Mouse (Mus musculus): ENCODE measurements around the gene Ncor2. TPM values are rescaled to one million over a fixed set of nuclear protein-coding genes. Genes with fewer than 3 reads are reported as not detected.

Gene Ncor2
- polyA plus RNA-seq, 1 experiment, result 22.8 TPM

DNA sequence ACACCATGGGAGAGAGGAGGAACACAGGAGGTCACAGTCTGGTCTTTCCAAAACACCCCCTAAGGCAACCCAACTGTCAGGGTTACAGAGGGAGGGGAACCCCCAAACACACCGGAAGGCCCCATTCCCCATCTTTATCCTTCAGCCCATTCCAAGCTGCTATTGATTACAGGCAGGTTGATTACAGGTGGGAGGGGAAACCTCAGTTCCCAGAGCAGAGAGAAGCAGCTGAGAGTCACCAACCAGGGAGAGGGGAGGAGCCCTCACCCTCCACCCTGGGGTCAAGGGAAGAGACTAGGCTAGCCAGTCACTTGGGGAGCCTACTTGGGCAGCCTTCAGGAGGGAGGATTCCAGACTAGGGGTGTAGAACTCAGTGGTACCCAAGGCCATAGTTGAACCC, 5.2 kb downstream of the Ncor2 start:
- 70% methylated on average over 1 of the region's 1 CpGs for WGBS
- no peak for DNase-seq (ENCODE audit: low read depth, low spot score)

DNA sequence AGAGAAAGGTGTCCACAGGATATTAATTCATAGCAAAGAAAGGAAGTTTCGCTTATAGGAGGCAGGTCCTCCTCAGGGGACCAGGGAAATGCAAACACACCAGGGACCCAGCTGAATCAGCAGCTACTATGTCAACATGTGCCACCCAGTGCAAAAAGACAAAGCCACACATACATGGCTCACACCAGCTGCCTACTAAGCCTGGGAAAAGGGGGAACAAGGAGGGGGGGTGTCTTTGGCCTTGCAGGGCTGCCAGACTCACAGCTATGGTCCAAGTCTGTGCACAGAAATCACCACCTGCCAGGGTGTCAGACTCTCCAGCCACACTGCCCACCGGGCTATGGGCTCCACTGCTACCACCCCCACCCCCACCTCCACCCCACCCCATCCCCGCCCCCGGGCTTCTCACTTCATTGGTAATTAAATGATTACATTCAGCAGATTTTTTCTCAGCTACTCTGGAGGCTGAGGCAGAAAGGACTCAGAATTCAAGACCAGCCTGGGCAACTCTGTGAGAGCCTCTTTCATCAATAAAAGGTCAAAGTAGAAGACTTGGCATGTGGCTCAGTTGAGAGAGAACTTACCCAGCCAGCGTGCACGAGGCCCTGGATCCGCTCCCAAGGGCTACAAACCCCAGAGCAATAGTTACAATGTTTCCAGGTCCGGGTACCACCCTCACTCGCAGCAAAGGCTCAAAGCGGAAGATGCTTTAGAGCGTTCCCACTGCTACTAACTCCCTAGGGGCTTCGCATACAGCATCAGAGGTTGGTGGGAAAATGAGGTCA, 6.0 kb downstream of the Ncor2 start:
- no peak for DNase-seq (ENCODE audit: low read depth, low spot score)
- whole genome bisulfite sequencing, result 35% methylated on average over 12 of the region's 12 CpGs

DNA sequence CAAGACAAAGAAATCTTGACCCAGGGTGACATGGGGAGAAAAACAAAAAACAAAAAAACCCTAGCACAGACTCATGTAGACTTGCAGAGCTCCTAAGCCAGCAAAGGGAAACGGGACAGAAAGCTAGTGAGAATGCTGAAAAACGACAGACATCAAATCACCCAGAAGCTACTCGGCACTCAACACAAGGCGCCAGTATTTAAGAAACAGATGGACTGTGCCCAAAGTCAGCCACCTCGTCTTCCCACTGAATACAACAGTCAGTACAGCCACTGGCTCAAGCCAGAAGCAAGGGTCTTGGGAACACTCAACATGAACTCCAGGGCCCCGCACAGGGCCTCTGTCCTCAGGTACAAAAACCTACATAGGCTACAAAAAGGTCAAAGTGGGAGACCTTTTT, 7.8 kb downstream of the Ncor2 start:
- DNase-seq (ENCODE audit: low read depth, low spot score), result no peak
- 59% methylated on average over 6 of the region's 6 CpGs for WGBS

DNA sequence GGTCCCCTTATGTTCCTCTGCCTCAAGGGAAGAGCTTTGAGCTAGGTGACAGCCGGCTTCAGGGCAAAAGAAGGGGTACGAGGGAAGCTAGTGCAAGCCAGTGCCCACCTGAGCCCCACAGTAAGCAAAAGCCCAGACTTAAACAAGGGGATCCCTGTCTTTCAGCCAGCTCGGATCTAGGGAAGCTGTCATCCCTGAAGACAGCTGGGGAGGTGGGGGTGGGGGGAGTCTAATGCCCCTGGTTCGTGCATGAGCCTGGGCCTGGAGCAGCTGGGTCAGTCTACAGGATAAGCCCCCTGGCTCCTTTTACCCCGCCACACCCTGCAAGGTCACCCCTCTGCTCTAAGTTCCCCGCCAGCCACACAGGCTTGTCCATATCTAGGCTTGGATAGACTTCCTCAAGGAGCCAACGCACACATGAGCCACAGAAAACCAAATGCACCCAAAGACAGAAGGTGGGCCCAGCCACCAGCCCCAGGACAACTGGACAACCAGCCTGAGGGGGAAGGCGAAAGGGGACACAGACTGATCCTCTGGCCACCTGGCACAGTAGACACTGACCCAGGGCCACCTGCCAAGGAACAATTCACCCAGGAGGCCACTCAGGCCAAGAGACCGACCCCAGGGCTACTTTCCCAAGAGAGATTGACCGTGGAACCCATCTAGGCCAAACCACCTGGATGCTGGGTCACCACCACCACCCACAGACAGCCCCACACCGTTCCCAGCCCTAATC, 8.7 kb downstream of the Ncor2 start:
- WGBS, result 80% methylated on average over 11 of the region's 11 CpGs
- no peak for DNase-seq (ENCODE audit: low read depth, low spot score)

DNA sequence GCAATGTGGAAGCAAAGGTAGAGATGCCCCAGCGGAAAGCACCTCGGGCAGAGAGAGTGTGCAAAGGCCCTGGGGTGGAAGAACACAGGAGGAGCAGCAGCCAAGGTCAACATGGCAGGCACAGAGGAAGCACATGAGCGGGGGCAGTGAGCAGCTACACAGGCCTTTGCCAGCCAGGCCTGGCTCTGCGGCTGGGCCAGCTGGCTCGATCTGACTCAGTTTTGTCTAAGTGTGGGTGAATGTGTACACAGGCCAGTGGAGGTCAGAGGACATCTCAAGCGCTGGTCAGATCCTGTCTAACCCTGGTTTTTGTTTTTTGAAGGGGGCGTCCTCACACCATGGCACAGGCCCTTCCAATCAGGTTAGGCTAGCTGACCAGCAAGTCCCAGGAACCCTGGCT, 10.9 kb downstream of the Ncor2 start:
- WGBS, result 75% methylated on average over 7 of the region's 7 CpGs
- no peak for DNase-seq (ENCODE audit: low read depth, low spot score)

DNA sequence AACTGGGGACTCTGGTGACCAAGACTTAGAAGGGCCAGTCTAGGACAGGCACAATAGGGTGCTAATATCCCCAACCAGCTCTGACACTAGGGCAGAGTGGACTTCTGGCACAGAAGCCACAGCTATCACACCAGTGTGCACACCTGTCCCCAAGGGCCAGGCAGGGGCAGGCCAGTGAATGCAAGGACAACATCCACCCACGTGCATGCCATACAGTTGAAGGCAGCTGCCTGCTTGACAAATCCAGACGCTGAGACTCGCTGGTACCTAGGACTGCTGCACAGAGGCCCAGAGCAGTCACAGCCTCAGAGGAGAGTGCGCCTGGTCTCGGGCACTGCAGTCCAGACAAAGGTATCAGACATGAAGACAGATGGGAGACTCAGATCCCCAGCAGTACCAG, 11.5 kb downstream of the Ncor2 start:
- 60% methylated on average over 5 of the region's 5 CpGs for WGBS
- no peak for DNase-seq (ENCODE audit: low read depth, low spot score)

DNA sequence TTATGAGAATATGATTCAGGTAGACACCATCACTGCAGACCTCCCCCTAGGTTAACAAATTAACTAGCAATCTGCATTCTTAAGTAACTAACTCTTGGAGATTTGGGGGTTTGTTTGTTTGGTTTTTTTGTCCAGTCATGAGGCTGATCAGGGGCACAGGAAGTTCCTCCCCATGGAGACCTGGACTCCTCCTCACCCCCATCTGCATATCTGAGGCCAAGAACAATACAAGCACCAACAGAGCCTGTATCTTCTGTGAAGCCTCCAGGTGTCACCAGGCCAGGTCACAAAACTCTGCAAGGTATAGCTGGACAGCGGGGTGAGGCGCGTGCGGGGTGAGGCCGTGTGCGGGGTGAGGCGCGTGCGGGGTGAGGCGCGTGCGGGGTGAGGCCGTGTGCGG, 13.0 kb downstream of the Ncor2 start:
- no peak for DNase-seq (ENCODE audit: low read depth, low spot score)
- 88% methylated on average over 14 of the region's 14 CpGs for whole genome bisulfite sequencing

DNA sequence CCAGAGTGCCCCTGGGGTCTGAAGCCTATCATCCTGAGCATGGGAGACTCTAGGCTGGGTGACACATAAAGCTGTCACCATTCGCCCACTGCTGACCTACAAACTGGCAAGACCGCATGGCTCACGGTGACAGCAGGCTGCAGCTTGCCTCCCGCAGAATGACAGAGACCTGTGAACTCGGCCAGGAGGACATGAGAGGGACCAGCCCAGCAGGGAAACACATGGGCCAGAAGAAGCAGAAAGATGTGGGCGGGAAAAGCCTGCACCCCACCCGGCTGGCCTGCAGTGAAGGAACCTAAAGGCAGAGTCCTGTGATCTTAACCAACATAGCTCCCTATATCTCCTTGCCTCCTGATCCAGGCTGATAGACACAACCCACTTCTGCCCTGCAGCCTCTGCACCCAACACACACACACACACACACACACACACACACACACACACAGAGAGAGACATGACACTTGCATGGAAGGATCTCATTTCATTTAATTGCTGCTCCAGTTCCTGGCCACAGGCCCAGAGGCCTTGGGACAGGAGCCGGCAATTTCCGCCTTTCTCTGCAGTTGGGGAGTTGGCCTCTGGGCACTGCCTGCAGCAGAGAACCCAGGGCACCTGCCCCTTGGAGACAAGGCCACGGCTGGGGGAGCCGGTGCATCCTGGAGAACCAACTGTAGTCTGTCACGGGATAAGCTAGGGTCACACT, 14.4 kb downstream of the Ncor2 start:
- DNase-seq (ENCODE audit: low read depth, low spot score), result peak; percentile 85

DNA sequence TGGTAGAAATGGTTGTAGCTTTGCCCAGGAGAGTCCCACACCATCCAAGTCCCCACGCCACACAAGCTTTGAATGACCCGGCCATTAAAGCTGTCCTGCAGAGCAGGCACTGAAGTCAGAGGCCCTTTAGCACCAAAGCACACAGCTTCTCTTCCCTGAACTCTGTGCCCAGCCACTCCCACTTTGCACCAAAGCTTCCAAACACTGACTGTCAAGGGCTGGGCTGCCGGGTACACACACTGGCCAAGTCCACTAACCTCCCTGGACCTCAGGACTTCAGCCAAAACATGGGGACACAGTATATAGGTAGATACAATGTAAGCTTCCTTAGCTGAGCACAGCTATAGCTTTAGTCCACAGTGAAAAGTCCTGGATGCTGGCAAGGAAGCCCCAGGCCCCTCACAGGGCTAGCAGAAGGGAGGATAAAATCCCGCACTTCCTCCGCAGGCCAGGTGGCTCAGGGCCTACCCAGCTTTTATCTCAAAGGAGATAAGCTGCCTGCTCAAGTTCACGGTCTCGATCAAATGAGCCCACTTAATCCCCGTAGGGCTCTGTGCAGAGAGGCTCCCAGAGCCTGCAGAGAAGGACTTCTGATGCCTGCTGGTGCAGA, 15.5 kb downstream of the Ncor2 start:
- DNase-seq (ENCODE audit: low read depth, low spot score), result no peak
- 23% methylated on average over 8 of the region's 8 CpGs for WGBS

More for the DNA sequence above, 14.4 kb downstream of the Ncor2 start:
- 13% methylated on average over 12 of the region's 12 CpGs for WGBS

DNA sequence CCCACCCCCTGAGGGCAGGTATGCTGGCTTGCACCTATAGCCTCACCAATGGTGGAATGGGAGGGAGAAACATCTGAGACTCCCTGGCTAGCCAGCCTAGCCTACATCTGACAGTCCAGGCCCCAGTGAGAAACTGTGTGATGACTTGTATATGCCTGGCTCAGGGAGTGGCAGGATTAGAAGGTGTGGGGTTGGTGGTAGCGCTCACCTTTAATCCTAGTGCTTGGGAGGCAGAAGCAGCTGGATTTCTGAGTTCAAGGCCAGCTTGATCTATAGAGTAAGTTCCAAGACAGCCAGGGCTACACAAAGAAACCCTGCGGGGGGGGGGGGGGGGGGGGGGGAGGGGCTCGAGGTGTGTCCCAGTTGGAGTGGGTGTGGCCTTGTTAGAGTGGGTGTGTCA, 16.6 kb downstream of the Ncor2 start:
- WGBS, result 40% methylated on average over 2 of the region's 3 CpGs
- no peak for DNase-seq (ENCODE audit: low read depth, low spot score)

DNA sequence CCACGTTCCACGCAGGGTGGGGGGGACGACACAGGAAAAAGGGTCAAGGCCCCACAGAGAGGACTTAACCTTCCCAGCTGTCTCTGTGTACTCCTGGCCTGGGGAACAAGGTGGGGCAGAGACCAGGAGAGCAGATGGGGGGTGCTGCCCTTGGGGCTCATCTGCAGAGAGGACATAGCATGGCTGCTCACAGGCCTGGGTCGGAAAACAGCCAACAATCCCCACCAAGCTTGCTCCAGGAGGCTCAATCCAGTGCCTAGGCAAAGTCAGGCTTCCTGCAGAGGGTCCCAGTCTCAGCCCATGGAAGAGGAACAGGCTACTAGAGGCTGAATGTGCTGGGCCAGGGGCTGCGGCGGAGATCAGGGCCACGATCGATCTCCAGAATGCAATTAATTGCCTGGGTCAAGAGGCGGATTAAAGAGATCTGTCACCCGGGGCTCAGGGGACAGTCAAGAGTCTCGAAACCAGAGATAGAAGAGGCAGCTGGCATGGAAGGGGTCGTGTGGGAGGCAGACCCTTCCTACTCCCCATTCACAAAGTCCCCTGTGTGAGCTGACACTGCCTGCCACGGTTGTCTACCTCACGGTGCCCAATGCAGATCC, 19.1 kb downstream of the Ncor2 start:
- DNase-seq (ENCODE audit: low read depth, low spot score), result no peak

DNA sequence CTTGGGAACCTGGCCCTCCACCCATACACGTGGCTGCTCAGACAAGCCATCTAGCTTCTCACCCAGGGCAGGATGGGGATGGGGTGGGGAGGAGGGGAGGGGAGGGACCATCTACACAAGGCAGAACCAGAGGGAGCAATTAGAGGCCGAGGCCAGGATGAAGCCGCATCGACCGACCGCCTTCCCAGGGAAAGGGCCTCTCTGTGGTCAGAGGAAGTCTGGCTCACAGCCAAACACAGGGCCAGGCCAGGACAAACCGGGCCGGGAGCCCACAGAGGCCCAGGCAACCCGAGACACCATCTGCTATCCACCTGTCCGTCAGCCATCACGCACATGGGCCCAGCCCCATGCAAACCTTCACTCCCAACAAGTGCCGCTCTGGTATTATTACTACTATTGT, 19.7 kb downstream of the Ncor2 start:
- DNase-seq (ENCODE audit: low read depth, low spot score), result no peak
- WGBS, result 17% methylated on average over 12 of the region's 12 CpGs

More for the DNA sequence above, 19.1 kb downstream of the Ncor2 start:
- 69% methylated on average over 14 of the region's 14 CpGs for WGBS

DNA sequence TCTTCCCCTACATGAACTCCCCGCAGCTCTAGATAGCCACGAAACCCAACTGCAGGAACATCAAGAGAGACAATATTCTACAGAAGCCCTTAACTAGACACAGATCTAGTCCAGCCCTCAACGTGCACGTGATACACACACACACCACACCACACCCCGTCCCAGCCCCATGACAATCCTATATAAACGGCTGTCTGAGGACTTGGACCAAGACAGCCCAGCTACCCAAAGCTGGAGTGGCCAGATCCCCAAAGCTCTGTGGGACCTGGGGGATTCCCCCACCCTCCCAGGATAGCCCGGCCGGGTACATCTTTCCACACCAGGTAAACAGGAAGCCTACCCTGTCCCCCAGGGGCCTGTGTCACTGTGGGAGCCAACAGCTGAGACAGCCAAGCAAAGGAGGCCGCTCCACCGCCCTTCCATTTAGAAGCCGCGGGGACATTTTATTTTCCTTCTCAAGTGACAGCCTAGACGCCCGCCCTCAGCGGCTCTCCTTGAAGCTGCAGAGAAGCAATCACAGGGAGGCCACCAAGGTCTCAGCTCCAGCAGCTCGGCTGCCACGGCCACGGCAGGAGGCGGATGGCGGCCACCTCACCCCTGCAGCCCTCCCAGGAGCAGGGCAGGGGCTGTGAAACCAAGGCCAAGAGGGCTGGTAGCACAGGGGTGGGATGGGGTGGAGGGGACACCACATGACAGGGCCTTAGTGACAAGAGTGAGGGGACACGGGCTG, 20.6 kb downstream of the Ncor2 start:
- DNase-seq (ENCODE audit: low read depth, low spot score), result no peak
- 10% methylated on average over 21 of the region's 21 CpGs for WGBS

DNA sequence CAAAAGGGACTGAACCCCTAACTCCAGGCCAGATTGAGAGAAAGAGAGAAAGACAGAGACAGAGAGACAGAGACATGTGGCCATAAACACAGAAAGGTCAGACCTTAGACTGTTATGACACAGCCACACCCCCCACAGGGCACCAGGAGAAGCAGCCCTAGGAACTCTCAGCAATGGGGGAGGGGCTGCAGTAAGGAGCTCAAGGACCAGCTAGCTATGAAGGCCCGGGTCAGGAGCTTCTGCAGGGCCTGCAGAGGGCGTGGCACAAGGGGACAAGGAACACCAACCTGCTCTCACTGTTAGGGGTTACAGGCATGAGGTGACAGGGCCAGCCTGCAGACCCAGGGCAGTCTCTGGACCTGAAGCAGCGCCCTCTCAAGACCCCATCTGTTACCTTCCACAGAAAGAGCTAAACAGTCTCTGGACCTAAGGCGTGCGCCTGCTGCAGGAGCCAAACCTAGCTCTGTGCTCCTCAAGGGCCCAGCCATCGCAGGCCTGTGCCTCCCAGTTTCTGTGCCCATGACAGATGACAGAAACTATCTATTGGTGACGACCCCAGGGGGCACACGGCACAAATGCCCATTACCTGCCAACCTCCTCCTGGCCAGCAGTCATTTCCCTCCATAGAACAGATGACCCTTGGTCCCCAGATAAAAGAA, 21.5 kb downstream of the Ncor2 start:
- 53% methylated on average over 8 of the region's 8 CpGs for WGBS
- no peak for DNase-seq (ENCODE audit: low read depth, low spot score)

DNA sequence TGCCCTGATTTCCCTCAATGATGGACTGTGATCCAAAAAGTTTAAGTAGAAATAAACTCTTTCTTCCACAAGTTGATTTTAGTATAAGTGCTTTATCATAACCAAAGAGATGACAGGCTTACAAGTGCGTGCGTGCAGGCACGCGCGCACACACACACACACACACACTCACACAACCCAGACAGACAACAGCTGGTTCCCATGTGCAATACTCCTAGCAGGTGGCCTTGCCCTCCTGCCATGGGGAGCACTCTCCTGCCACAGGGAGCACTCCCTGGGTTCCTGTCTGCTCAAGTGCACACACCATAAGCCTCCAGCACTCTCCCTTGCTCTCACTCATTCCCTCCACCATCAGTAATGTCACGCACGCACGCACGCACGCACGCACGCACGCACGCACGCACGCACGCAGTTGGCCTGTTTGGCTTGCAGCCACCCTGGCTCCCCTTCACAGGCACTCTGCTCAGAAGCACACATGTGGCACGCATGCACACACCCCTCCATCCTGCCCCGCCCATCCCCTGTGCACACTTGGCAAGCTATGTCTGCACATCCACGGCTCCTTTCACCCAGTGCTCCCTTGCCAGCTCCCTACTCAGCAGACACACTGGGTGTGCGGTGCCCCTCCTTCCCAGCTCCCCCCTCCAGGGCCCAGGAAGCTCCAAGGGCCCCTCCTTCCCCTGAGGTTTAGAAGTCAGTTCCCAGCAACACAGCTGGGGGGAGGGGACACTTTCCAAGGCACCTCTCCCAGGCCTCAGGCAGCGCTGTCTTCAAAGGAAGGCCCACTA, 22.4 kb downstream of the Ncor2 start:
- 64% methylated on average over 22 of the region's 22 CpGs for WGBS
- no peak for DNase-seq (ENCODE audit: low read depth, low spot score)

DNA sequence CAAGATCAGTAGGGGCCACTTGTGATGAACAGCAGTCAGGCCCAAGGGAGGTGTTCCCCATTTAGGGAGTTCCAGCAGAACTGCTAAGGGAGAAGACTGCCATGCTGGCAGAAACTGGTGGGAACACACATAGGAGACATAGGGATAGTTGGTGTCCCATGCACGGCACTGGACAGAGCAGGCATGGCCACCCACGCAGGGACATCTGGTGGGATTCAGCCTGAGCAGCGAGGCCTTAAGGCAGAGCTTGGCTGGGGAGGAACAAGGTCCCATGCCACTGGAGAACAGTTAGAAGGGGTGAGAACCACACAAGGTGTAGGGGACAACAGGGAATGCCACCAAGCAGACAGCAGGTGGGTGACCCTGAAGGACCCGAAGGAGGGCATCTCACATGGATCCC, 23.6 kb downstream of the Ncor2 start:
- DNase-seq (ENCODE audit: low read depth, low spot score), result no peak
- WGBS, result 92% methylated on average over 4 of the region's 4 CpGs

DNA sequence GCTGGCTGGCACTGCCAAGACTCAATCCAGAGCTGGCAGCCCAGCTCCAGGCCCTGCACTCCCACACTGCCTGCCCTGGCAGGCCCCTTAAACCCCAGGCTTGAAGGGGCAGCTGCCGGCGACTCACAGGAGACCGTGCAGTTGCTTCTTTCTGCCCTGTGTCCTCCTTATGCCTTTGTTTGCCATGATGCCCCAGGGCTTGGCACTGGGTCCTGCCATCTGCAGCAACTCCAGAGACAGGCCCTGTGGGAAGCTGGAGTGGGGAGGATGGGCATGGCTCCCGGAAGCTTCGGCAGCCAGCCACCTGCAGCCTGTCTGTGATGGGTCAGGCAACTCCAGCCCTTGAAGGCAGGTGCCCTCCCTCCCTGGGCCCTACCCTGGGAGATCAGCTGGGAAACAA, 24.0 kb downstream of the Ncor2 start:
- DNase-seq (ENCODE audit: low read depth, low spot score), result no peak
- WGBS, result 25% methylated on average over 5 of the region's 5 CpGs

DNA sequence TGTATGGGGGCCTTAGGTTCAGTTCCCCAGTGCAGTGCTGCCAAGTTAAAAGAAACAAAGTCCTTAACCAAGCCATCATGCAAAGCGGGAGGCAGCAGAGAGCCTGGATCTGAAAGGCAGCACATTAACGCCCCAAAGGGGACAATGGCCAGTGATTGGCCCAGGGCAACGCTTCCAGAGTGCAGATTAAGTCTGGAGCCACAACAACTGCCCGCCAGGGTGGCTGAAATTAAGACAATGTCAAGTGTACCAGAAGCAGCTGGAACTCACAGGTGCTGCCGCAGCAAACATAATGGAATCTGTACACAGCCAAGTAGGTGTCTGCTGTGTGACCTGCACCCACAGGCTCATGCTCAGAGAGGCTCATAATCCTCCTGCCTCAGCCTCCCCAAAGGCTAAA, 24.8 kb downstream of the Ncor2 start:
- DNase-seq (ENCODE audit: low read depth, low spot score), result no peak
- 84% methylated on average over 5 of the region's 5 CpGs for WGBS

Measured in large intestine, adult 2 months (tissue).